Mouse (Mus musculus) G1E-ER4 (cell line): ENCODE results near the gene Lim2. TPM values are rescaled to one million over a fixed set of nuclear protein-coding genes. Genes with fewer than 3 reads are reported as not detected.

ENCODE experiments used
- GATA1 ChIP-seq: IDR thresholded peaks from one replicate; pipeline ENCODE4 v1.8.0; 2012; ENCODE audit warnings: low read length, inconsistent platforms
- polyA plus RNA-seq: library from polyadenylated mRNA; stranded (reverse); fragments of >175 nt; gene quantifications from 2 replicates; pipeline ENCODE4 v1.2.3, GENCODE M21; 2012

Lim2 gene
- 0.04 and 0.06 TPM in 2 replicates for polyA plus RNA-seq

- TF ChIP-seq GATA1 = no peak
Measured at GRCm38 (mm10) chr7:43427406-43427805, at the start of gene Lim2. Gene Lim2 (plus strand): TSS chr7:43427670.

- TF ChIP-seq GATA1 = no peak
Measured at GRCm38 (mm10) chr7:43378226-43378625, 49.2 kb upstream of the Lim2 start.

- TF ChIP-seq GATA1 = no peak
Measured at GRCm38 (mm10) chr7:43392349-43393121, 34.9 kb upstream of the Lim2 start.

GRCm38 (mm10) chr7:43399501-43399900, 28.0 kb upstream of the Lim2 start:
- no peak for TF ChIP-seq GATA1

- TF ChIP-seq GATA1 = no peak
Measured at GRCm38 (mm10) chr7:43402718-43403117, 24.8 kb upstream of the Lim2 start.

- TF ChIP-seq GATA1 = no peak
Measured at GRCm38 (mm10) chr7:43407573-43407972, 19.9 kb upstream of the Lim2 start.

- no peak for TF ChIP-seq GATA1
Measured at GRCm38 (mm10) chr7:43408131-43408553, 19.3 kb upstream of the Lim2 start, which contains the start of gene Siglecg. Gene Siglecg (plus strand): TSS chr7:43408204.

GRCm38 (mm10) chr7:43409084-43409483, 18.4 kb upstream of the Lim2 start:
- TF ChIP-seq GATA1 = no peak

- TF ChIP-seq GATA1 = no peak
Measured at GRCm38 (mm10) chr7:43417298-43417697, 10.2 kb upstream of the Lim2 start.

GRCm38 (mm10) chr7:43422995-43423617, 4.4 kb upstream of the Lim2 start:
- TF ChIP-seq GATA1 = no peak

- no peak for TF ChIP-seq GATA1
Measured at GRCm38 (mm10) chr7:43423991-43424625, 3.4 kb upstream of the Lim2 start.

- no peak for TF ChIP-seq GATA1
Measured at GRCm38 (mm10) chr7:43429500-43429899, 2.0 kb downstream of the Lim2 start.

- TF ChIP-seq GATA1 = no peak
Measured at GRCm38 (mm10) chr7:43432891-43433290, 5.4 kb downstream of the Lim2 start.

GRCm38 (mm10) chr7:43434676-43435075, 7.2 kb downstream of the Lim2 start:
- TF ChIP-seq GATA1 = no peak

GRCm38 (mm10) chr7:43436341-43437255, 9.1 kb downstream of the Lim2 start, which contains the start of gene Nkg7:
Gene Nkg7 (plus strand): TSS chr7:43437073.
- TF ChIP-seq GATA1 = no peak

- no peak for TF ChIP-seq GATA1
Measured at GRCm38 (mm10) chr7:43438611-43439010, 11.1 kb downstream of the Lim2 start.
